Mouse (Mus musculus) testis, postnatal 10 days (tissue): ENCODE results near the gene 1700123O20Rik.

ENCODE experiments used
- DNase-seq: peaks from one replicate; pipeline ENCODE4 v3.0.0; 2021; ENCODE audit warnings: low spot score

1700123O20Rik gene

GRCm38 (mm10) chr14:54686063-54686521 is at the start of gene 1700123O20Rik:
Gene 1700123O20Rik, plus strand, starts transcription at chr14:54686216.
- DNase-seq: no peak

GRCm38 (mm10) chr14:54636954-54637353 is 49.1 kb upstream of the 1700123O20Rik start:
- peak; percentile 73 for DNase-seq

GRCm38 (mm10) chr14:54638210-54638609 is 47.8 kb upstream of the 1700123O20Rik start:
- no peak for DNase-seq

GRCm38 (mm10) chr14:54640121-54640520 is 45.9 kb upstream of the 1700123O20Rik start:
- DNase-seq: no peak

- DNase-seq: no peak
These were observed 45.1 kb upstream of the 1700123O20Rik start, which contains the start of gene Gm17606 for GRCm38 (mm10) chr14:54640946-54641304. Gene Gm17606, plus strand, starts transcription at chr14:54640952.

GRCm38 (mm10) chr14:54641305-54641969 is 44.6 kb upstream of the 1700123O20Rik start, which contains the start of gene Cdh24:
Gene Cdh24, minus strand, starts transcription at chr14:54641364.
- DNase-seq: peak; percentile 94

GRCm38 (mm10) chr14:54642224-54642944 is 43.6 kb upstream of the 1700123O20Rik start:
- peak; percentile 50 for DNase-seq

- DNase-seq: no peak
These were observed 43.0 kb upstream of the 1700123O20Rik start for GRCm38 (mm10) chr14:54643011-54643410.

- DNase-seq: no peak
These were observed 41.7 kb upstream of the 1700123O20Rik start for GRCm38 (mm10) chr14:54644294-54644693.

GRCm38 (mm10) chr14:54646455-54646854 is 39.6 kb upstream of the 1700123O20Rik start:
- DNase-seq: peak; percentile 54

GRCm38 (mm10) chr14:54646898-54647636 is 38.9 kb upstream of the 1700123O20Rik start:
- DNase-seq: no peak

GRCm38 (mm10) chr14:54647900-54648299 is 38.1 kb upstream of the 1700123O20Rik start:
- no peak for DNase-seq

GRCm38 (mm10) chr14:54650621-54651454 is 35.2 kb upstream of the 1700123O20Rik start:
- DNase-seq: peak; percentile 91

- no peak for DNase-seq
These were observed 34.5 kb upstream of the 1700123O20Rik start for GRCm38 (mm10) chr14:54651556-54651955.

- DNase-seq: no peak
These were observed 33.2 kb upstream of the 1700123O20Rik start for GRCm38 (mm10) chr14:54652787-54653186.

GRCm38 (mm10) chr14:54653496-54653895 is 32.5 kb upstream of the 1700123O20Rik start:
- peak; percentile 84 for DNase-seq

GRCm38 (mm10) chr14:54660009-54660408 is 26.0 kb upstream of the 1700123O20Rik start:
- DNase-seq: no peak

GRCm38 (mm10) chr14:54664477-54665222 is 21.4 kb upstream of the 1700123O20Rik start:
- no peak for DNase-seq

- DNase-seq: peak; percentile 68
These were observed 16.6 kb upstream of the 1700123O20Rik start for GRCm38 (mm10) chr14:54669381-54669780.

GRCm38 (mm10) chr14:54674317-54674716 is 11.7 kb upstream of the 1700123O20Rik start:
- no peak for DNase-seq

- no peak for DNase-seq
These were observed 9.7 kb upstream of the 1700123O20Rik start for GRCm38 (mm10) chr14:54676290-54676689.
